Mouse (Mus musculus) intestine, postnatal 0 days (tissue): ENCODE data around the gene Gnptab. TPM values are rescaled to one million over a fixed set of nuclear protein-coding genes. Genes with fewer than 3 reads are reported as not detected.

Source experiments
- ATAC-seq: fragments of 200-750 bp; cut with Nextera tagmentation; 2 replicates; pipeline ENCODE4 v1.8.0; 2017; ENCODE audit warnings: mild to moderate bottlenecking, moderate TSS enrichment, moderate library complexity
- H3K27ac ChIP-seq: fragments of 300-500 bp; sonication (generic); 2 replicates; pipeline ENCODE4 v1.5.1; 2014; ENCODE audit warnings: mild to moderate bottlenecking, low read depth, low read length, moderate library complexity
- H3K27me3 ChIP-seq: fragments of 300-500 bp; sonication (generic); replicated peaks from 2 replicates; pipeline ENCODE4 v1.6.1; 2014; ENCODE audit warnings: low read length, mixed read lengths; ENCODE audit not compliant: control insufficient read depth, insufficient read depth
- H3K36me3 ChIP-seq: fragments of 300-500 bp; sonication (generic); 2 replicates; pipeline ENCODE4 v1.6.1; 2014; ENCODE audit warnings: mild to moderate bottlenecking, moderate library complexity; ENCODE audit not compliant: control insufficient read depth, insufficient read depth
- H3K4me1 ChIP-seq: fragments of 300-500 bp; sonication (generic); replicated peaks from 2 replicates; pipeline ENCODE4 v1.6.1; 2014; ENCODE audit warnings: antibody characterized with exemption, low read length, mixed read lengths; ENCODE audit not compliant: control insufficient read depth, insufficient read depth
- H3K4me2 ChIP-seq: fragments of 300-500 bp; sonication (generic); replicated peaks from 2 replicates; pipeline ENCODE4 v1.6.1; 2014; ENCODE audit warnings: low read depth, mild to moderate bottlenecking, moderate library complexity
- H3K4me3 ChIP-seq: fragments of 300-500 bp; sonication (generic); 2 replicates; pipeline ENCODE4 v1.5.1; 2014; ENCODE audit warnings: low read depth, low read length
- H3K9ac ChIP-seq: fragments of 300-500 bp; sonication (generic); 2 replicates; pipeline ENCODE4 v1.6.1; 2014; ENCODE audit warnings: mild to moderate bottlenecking, low read depth, low read length
- H3K9me3 ChIP-seq: fragments of 300-500 bp; sonication (generic); 2 replicates; pipeline ENCODE4 v1.6.1; 2016; ENCODE audit warnings: mixed run types; ENCODE audit not compliant: control insufficient read depth
- CTCF ChIP-seq: sonication (generic); IDR thresholded peaks from 2 replicates; pipeline ENCODE4 v1.5.1; 2016; ENCODE audit warnings: low read depth, mild to moderate bottlenecking, control low read depth, antibody characterized with exemption, moderate library complexity
- WGBS: fragments of 180-500 bp; shearing (Covaris S2); extraction: QIAGEN DNeasy Blood & Tissue Kit; methylation state at CpG from one replicate; pipeline ENCODE4 v1.1.7; 2014; 5-methylcytosine and 5-hydroxymethylcytosine counted together
- polyA plus RNA-seq: library from polyadenylated mRNA; unstranded; fragments of >200 nt; fragmentation: Nextera tagmentation; extraction: Ambion mirVana; gene quantifications from 2 replicates; pipeline ENCODE4 v1.2.1, GENCODE M21; 2015

Gnptab gene
- polyA plus RNA-seq, 1 experiment from 2014 or later: 6.2 TPM

GRCm38 (mm10) chr10:88374984-88375383, 3.9 kb upstream of the Gnptab start:
- H3K36me3 ChIP-seq: no peaks in the 10 kb centered on the region
- TF ChIP-seq CTCF: 0 out of 2 replicates have a peak, but pooled peaks have one; percentile 20
- no peaks in the 10 kb centered on the region for H3K9me3 ChIP-seq
- H3K9ac ChIP-seq: no peak overlapping the region
- no peak overlapping the region for H3K4me3 ChIP-seq
- no peaks in the 10 kb centered on the region for H3K4me1 ChIP-seq
- WGBS: 48% methylated on average over 10 of the region's 10 CpGs
- no peak overlapping the region for H3K27ac ChIP-seq
- H3K27me3 ChIP-seq: no peaks in the 10 kb centered on the region
- ATAC-seq: no peak
- no peak overlapping the region for H3K4me2 ChIP-seq

- Histone ChIP-seq H3K4me1 (no peaks in the 10 kb centered on the region), H3K36me3 (no peaks in the 10 kb centered on the region), H3K27ac (no peak overlapping the region), H3K4me3 (no peak overlapping the region), H3K9ac (no peak overlapping the region), H3K4me2 (0 out of 2 replicates have a peak overlapping the region, but pooled peaks have one; percentile 6), H3K9me3 (no peaks in the 10 kb centered on the region), H3K27me3 (no peaks in the 10 kb centered on the region)
- TF ChIP-seq CTCF: peak; percentile 99
- ATAC-seq: no peak
- 3% methylated on average over 11 of the region's 11 CpGs for WGBS
These were observed 2.2 kb upstream of the Gnptab start for GRCm38 (mm10) chr10:88376770-88377169.

DNA sequence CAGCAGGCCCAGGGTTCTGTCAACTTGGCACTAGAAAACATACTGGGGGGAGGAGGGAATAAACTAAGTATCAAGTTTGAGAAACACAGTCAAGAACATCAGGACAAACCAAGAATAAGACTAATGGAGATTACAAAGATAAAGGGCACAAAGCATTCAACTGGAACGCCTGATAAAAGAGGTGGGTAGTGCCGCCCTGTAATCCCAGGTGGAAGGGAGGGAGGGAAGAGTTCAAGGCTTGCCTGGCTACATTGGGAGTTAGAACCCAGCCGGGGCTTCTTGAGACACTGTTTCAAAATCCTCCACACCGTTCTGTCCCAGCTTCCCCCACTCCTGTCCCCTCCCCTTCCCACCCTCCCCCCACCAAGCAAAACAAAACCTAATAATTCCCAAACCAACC, 1.3 kb upstream of the Gnptab start:
- TF ChIP-seq CTCF: no peak
- H3K27me3 ChIP-seq: no peaks in the 10 kb centered on the region
- no peaks in the 10 kb centered on the region for H3K36me3 ChIP-seq
- no peak overlapping the region for H3K27ac ChIP-seq
- ATAC-seq: no peak
- H3K4me2 ChIP-seq: no peak overlapping the region
- WGBS: 71% methylated on average over 4 of the region's 4 CpGs
- H3K4me1 ChIP-seq: no peaks in the 10 kb centered on the region
- no peak overlapping the region for H3K4me3 ChIP-seq
- H3K9me3 ChIP-seq: no peaks in the 10 kb centered on the region
- no peak overlapping the region for H3K9ac ChIP-seq

DNA sequence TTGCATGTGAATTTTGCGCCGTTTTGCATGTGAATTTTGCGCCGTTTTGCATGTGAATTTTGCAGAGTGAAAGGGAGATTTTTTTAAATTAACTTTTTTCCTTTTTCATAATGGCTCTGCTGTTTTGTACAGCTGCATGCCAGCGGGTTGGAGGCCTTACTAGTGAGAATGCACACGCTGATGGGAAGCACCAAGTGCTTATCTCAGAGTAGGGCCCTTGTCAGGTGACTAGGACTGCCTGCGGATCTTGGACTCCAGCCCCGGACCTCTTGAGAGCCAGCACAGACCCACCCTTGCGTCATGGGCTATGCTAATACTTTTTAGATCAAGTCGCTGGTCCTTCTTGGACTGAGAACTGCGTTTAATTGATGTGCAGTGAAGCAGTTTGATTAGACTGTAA, 1.1 kb downstream of the Gnptab start:
- H3K9me3 ChIP-seq: no peaks in the 10 kb centered on the region
- TF ChIP-seq CTCF: no peak
- ATAC-seq: peak; percentile 84

DNA sequence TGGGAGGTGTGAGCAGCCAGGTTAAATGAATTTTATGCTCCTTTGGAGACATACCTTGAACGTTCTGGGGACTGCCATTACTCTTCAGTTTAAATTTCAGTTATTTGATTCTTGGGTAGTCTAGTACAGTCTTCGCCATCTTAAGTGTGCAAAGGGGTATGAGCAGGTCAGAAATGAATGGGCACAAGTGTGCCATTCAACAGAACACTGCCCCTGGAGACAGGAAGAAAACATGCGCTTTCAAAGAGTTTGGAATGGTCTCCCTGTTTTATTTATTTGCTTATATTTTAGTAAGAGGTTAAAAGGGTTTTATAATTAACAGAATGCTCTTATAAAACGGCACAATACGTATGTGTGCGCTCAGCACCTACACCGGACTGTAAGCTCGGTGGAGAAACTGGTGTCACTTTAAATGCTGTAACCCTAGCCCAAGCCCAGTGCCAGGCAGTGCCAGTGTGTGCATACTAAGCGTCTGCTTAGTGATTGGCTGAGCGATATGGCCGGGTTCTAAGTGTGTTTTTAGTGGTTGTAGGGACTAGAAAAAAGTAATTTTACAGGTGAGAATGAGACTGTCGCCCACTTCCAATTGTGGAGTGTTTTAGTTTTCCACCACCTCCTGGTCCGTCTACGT, 1.6 kb downstream of the Gnptab start:
- peak; percentile 39 for TF ChIP-seq CTCF
- H3K4me2 ChIP-seq: peak overlapping the region; percentile 93
- 41% methylated on average over 14 of the region's 14 CpGs for WGBS
- no peak for ATAC-seq
- peak overlapping the region; percentile 29; the same call in 1 of the 2 replicates for H3K27ac ChIP-seq
- H3K9me3 ChIP-seq: no peaks in the 10 kb centered on the region
- H3K36me3 ChIP-seq: no peaks in the 10 kb centered on the region
- no peaks in the 10 kb centered on the region for H3K4me1 ChIP-seq
- no peaks in the 10 kb centered on the region for H3K27me3 ChIP-seq
- H3K9ac ChIP-seq: no peak overlapping the region
- H3K4me3 ChIP-seq: peak overlapping the region; percentile 76

More for the DNA sequence above, 1.1 kb downstream of the Gnptab start:
- H3K4me1 ChIP-seq: no peaks in the 10 kb centered on the region
- 3% methylated on average over 11 of the region's 11 CpGs for WGBS
- no peak overlapping the region for H3K9ac ChIP-seq
- peak overlapping the region; percentile 76 for H3K4me3 ChIP-seq
- no peaks in the 10 kb centered on the region for H3K27me3 ChIP-seq
- no peaks in the 10 kb centered on the region for H3K36me3 ChIP-seq
- peak overlapping the region; percentile 77; the same call in 1 of the 2 replicates for H3K27ac ChIP-seq
- H3K4me2 ChIP-seq: peak overlapping the region; percentile 93

GRCm38 (mm10) chr10:88381286-88381685, 2.4 kb downstream of the Gnptab start:
- no peaks in the 10 kb centered on the region for H3K9me3 ChIP-seq
- H3K4me1 ChIP-seq: no peaks in the 10 kb centered on the region
- TF ChIP-seq CTCF: no peak
- H3K4me2 ChIP-seq: peak overlapping the region; percentile 93
- WGBS: 77% methylated on average over 4 of the region's 4 CpGs
- no peak overlapping the region for H3K4me3 ChIP-seq
- no peaks in the 10 kb centered on the region for H3K36me3 ChIP-seq
- ATAC-seq: no peak
- H3K27me3 ChIP-seq: no peaks in the 10 kb centered on the region
- no peak overlapping the region for H3K27ac ChIP-seq
- no peak overlapping the region for H3K9ac ChIP-seq
